Mouse (Mus musculus) bone marrow macrophage, adult 2 months (primary cell): Measurements from ENCODE around the gene Fgf12. TPM values are rescaled to one million over a fixed set of nuclear protein-coding genes. Genes with fewer than 3 reads are reported as not detected.

Experiments
- H3K27ac ChIP-seq: 2 replicates; pipeline ENCODE4 v1.5.1; 2012; ENCODE audit warnings: low read depth, low read length; ENCODE audit not compliant: insufficient read depth
- H3K4me1 ChIP-seq: 2 replicates; pipeline ENCODE4 v1.6.1; 2012; ENCODE audit warnings: low read length; ENCODE audit not compliant: control insufficient read depth, insufficient read depth
- H3K4me3 ChIP-seq: 2 replicates; pipeline ENCODE4 v1.5.1; 2012; ENCODE audit warnings: mild to moderate bottlenecking, low read length, moderate library complexity; ENCODE audit not compliant: insufficient read depth
- CTCF ChIP-seq: IDR thresholded peaks from 2 replicates; pipeline ENCODE4 v1.5.1; 2012; ENCODE audit warnings: low read depth, mild to moderate bottlenecking, low read length, moderate library complexity
- POLR2A ChIP-seq: IDR thresholded peaks from 2 replicates; pipeline ENCODE4 v1.6.1; 2012; ENCODE audit warnings: mild to moderate bottlenecking, low read depth, low read length, borderline replicate concordance
- polyA plus RNA-seq: library from polyadenylated mRNA; stranded (reverse); fragments of >200 nt; gene quantifications from 2 replicates; pipeline ENCODE4 v1.2.4, GENCODE M21; 2012; ENCODE audit not compliant: missing spikeins, insufficient read depth, insufficient read length

Gene Fgf12
- polyA plus RNA-seq, 1 experiment: not detected

DNA sequence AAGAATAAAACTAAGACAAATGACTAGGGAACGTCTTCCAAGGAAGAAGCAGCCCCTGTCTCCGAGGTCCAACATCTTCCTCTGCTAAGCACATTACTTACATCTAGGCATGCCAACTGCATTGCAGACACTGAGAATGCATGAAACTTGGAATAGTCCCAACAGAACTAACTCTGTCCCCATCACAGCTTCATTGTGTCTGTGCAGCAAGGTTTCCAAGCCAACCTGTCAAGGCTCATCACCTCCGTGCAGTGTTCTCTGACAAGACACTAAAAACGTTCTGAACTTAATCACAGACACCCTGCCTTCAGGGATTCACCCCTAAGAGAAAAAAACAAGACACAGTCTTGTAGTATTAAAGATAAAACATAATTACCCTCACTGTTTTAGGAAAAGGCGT, 495.0 kb downstream of the Fgf12 start:
- no peaks in the 10 kb centered on the region for H3K4me1 ChIP-seq
- H3K27ac ChIP-seq: no peak overlapping the region
- no peak overlapping the region for H3K4me3 ChIP-seq
- TF ChIP-seq POLR2A: no peak
- no peak for TF ChIP-seq CTCF

GRCm38 (mm10) chr16:28254303-28254702, 498.6 kb downstream of the Fgf12 start:
- Histone ChIP-seq H3K4me1 (no peaks in the 10 kb centered on the region), H3K4me3 (no peak overlapping the region), H3K27ac (no peak overlapping the region)
- TF ChIP-seq POLR2A (no peak), CTCF (no peak)

- TF ChIP-seq CTCF (no peak), POLR2A (no peak)
- no peak overlapping the region for H3K27ac ChIP-seq
- H3K4me3 ChIP-seq: no peak overlapping the region
- H3K4me1 ChIP-seq: no peaks in the 10 kb centered on the region
Measured at GRCm38 (mm10) chr16:28251930-28252329, 500.9 kb downstream of the Fgf12 start.

DNA sequence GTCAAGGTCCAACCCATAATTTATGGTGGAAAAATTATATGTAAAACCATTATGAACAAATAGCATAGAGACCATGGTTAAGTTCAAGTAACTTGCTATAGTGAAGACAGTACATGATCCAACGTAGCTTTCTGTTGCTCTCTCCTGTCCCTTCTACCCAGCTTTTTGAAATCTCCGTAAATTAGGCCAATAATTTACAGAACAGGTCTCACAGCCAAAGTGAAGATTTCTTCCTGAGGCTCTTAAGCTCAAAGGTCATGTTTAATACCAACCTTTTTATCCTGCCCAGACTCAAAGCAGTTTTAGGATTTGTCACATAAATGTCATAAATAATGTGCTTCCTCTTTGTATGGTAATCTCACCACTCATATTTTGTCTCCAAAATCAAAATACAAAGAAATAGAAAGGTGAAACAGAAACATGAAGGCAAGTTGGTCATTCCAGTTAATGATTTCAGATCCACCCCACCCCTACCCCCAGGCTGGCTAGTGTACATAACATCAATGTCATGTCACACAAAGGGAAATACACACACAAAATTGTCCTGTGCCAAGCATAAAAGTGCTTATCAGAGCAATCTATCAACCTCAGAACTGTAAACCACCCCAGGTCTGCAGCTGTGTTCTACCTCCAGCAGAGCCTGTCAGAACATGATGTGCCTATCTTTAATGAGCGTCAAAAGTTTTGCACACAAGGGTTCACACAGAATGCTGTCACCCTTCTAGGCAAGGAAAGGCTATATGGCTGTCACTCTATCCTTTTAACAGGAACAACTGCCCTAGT, 509.8 kb downstream of the Fgf12 start:
- H3K27ac ChIP-seq: no peak overlapping the region
- no peaks in the 10 kb centered on the region for H3K4me1 ChIP-seq
- no peak overlapping the region for H3K4me3 ChIP-seq
- TF ChIP-seq CTCF: no peak
- no peak for TF ChIP-seq POLR2A

- Histone ChIP-seq H3K4me1 (no peaks in the 10 kb centered on the region), H3K27ac (no peak overlapping the region), H3K4me3 (no peak overlapping the region)
- no peak for TF ChIP-seq POLR2A
- no peak for TF ChIP-seq CTCF
Measured at GRCm38 (mm10) chr16:28239382-28239781, 513.5 kb downstream of the Fgf12 start.

DNA sequence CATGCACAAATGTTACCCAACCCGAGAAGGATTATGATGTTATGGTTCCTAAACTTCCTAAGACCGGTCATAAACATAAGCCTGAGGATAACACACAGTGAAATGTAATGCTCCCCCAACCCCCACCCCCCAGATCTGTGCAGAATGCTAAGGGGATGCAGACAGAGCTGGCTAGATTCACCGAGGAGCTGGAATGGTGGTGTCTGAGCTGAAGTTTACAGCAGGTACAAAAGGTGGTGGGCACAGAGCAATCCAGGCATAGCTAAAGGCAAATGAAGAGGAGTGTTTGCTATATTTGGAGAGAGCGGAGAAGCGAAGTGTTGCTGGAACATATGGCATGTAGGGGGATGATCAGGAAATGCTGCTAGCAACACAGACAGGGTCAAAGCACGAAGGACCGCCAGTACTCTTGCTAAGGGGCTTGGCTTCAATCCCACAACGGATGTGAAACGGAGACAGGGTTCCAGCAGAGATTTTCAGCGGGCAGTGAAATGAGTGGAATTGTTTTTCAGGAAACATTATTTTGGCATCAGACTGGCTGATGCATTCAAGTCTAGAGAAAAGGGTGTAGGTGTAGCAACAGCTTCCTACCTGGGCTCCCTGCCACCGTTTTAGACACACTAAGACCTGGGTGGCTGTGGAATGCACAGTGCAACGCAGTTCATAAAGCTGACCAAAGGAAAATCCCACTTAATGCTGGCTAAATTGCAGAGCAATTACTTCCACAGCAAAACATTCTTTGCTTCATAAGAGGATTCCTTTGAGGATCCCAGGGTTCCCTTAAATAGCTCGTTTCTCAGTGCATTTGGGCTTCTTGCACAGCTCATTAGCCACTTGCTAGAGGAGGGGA, 514.6 kb downstream of the Fgf12 start:
- TF ChIP-seq CTCF: no peak
- TF ChIP-seq POLR2A: no peak
- no peak overlapping the region for H3K4me3 ChIP-seq

DNA sequence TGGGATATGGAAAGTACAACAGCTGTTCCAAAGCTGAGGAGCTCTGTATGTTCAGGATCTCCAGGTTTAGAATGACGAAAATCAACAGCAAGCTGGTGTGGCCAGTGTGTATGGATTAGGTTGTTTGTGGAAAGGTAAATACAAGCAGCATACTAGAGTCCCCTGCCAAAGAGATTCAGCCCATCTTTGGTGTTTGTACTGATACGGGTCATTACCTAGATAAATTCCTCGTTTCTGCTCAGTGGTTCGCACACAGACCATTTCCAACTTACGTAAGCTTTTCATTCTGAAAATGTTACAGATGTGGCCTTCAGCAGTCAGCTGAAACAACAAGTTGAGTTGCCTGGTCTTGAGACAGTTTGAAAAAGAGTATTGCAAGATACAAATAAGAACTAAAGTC, 536.9 kb downstream of the Fgf12 start:
- TF ChIP-seq CTCF (no peak), POLR2A (no peak)
- no peak overlapping the region for H3K27ac ChIP-seq
- no peaks in the 10 kb centered on the region for H3K4me1 ChIP-seq

More for the DNA sequence above, 514.6 kb downstream of the Fgf12 start:
- no peak overlapping the region for H3K27ac ChIP-seq
- H3K4me1 ChIP-seq: no peaks in the 10 kb centered on the region

GRCm38 (mm10) chr16:28212411-28212810, 540.5 kb downstream of the Fgf12 start:
- TF ChIP-seq POLR2A: no peak
- TF ChIP-seq CTCF: no peak
- no peaks in the 10 kb centered on the region for H3K4me1 ChIP-seq
- H3K4me3 ChIP-seq: no peak overlapping the region
- no peak overlapping the region for H3K27ac ChIP-seq

More for the DNA sequence above, 536.9 kb downstream of the Fgf12 start:
- H3K4me3 ChIP-seq: no peak overlapping the region

GRCm38 (mm10) chr16:28156443-28156842, 596.4 kb downstream of the Fgf12 start:
- Histone ChIP-seq H3K4me1 (no peaks in the 10 kb centered on the region), H3K27ac (no peak overlapping the region)
- no peak for TF ChIP-seq CTCF
- no peak for TF ChIP-seq POLR2A

DNA sequence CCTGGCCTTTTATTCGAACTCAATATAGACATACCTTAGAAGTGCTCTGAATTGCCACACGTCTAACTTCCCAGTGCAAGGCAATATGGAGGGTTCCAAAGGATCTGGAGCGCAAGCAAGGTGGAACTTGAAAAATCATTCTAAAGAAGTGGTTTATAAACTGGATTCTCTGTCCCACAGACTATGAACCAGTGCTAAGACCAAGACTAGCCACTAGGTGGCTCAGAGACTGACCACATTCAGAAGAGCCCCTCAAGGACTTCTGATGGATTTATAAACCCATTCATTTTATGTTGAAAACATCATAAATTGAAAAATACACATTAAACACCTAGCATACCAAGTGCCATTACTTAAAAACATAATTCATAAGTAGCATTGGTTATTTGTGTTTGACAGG, 611.9 kb downstream of the Fgf12 start:
- no peaks in the 10 kb centered on the region for H3K4me1 ChIP-seq
- H3K4me3 ChIP-seq: no peak overlapping the region
- no peak overlapping the region for H3K27ac ChIP-seq
- no peak for TF ChIP-seq CTCF

More at GRCm38 (mm10) chr16:28156443-28156842, 596.4 kb downstream of the Fgf12 start:
- no peak overlapping the region for H3K4me3 ChIP-seq
